Mouse (Mus musculus) lung, postnatal 14 days (tissue): Measurements from ENCODE around the gene St8sia1.

ENCODE experiments used
- DNase-seq: peaks from one replicate; pipeline ENCODE4 v3.0.0; 2021

St8sia1 gene

DNA sequence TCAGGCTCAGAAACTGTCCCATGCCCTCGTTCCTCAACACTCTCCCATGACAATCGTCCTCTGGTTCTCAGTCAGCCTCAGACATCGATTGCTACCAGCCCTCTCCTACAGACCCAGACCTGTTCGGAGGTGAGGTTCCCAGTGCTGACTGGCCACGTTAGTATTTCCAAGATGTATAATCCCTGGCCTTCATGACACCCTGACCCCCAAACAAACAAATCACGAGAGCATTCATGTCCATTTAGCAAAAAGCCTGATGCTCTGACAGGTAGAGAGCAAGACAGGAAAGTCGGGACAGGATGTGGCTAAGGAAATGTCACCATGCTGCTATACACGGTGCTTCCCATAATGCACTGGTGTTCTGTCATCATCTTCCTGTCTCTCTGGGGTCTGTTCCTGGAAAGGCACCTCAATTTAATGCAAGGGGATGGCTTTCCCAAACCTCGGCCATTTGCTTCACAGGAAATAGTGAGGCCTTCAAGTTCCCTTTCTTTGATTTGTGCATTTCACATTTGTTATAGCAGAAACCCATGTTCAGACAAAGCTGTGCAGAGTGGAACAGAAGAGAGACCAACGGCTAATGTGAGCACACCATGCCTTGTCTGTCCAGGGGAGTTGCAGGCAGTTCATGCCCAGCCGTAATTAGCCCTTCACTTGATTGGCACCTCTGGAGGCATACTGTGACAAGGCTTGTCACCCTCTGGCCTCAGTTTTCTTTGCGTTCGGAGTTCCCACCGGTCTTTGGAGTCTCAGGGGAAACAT, 184.3 kb downstream of the St8sia1 start:
- DNase-seq, result no peak

DNA sequence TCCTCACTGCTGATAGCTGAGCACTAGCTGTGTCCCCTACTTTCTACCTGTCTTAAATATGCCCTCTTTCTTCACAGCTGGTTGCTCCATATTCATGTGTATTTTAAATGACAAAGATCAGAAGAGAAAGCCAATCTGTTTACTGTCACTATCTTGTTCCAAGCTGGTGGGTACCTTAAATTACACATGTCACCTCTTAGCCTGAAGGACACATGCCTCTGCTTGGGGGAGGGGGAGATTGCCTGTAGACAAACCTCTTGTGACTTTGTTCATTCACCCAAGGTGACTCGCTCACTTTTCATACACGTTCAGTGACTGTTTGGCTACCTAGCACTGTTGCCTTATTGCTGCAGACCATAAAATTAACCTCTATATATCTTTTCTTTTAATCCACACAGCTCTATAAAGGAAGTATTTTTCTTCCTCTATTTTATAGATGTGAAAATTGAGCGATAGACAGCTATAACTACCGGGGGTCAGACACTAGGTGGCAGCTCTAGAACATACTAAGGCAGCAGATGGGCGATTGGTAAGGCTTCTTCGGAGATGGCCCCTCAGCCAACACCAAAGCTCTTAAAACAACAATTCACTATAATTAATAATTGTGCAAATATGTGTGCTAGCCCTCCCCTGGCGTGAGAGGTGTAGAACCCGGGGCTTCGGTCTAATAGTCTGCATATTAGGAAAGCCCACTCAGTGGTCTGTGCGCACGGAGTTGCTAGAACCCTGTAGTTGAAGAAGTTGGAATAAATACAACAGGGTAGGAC, 185.0 kb downstream of the St8sia1 start:
- peak; percentile 43 for DNase-seq

DNA sequence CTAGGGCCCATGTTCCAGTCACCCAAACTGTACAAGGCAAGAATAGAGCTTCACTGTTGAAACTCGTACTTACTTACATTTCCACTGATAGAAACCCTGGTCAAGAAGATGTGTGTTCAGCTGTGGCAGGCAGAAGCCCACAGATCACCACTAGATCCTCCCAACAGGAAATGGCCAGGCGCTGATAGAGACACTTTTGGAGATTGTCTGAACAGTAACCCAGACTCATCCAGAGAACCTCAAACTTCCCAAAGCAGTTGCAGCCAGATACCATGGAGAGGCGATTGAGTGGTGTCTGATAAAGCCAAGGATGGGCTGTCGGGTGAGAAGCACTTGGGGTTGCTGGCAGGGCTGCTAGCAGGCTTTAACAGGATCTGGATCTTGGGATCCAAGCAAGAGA, 187.3 kb downstream of the St8sia1 start:
- no peak for DNase-seq

DNA sequence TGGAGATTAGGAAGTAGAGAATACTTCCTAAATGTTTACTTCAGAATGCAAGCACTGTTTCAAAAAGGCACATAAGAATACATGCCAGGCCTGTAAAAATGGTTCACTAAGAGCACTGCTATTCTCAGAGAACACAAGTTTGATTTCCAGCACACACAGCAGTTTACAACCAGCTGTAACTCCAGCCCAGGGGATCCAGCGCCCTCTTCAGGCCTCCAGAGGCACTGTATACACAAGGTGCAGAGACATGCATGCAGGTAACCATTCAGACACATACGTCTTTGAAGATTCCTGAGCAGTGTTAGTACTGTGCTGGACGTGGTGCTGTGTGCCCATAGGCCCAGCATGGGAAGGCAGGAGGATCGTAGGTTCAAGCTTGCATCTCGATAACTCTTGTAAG, 190.7 kb downstream of the St8sia1 start:
- no peak for DNase-seq

DNA sequence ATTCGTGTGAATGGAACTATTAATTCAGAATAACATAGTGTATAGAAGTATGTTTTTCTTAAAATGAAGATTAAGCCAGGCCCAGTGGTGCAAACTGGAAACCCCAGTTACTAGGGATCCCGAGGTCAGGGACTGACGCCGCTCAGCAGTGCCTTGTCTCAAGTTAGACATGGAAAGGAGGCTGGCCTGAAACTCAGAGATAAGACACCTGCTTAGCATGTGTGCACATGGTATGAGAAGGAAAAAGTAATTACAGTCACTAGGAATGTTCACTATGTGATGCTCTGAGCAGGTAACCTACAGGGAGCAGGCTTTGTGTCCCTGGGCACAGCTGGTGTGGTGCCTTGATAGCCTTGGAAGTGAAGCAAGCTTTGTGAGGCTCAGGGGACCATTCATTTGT, 192.6 kb downstream of the St8sia1 start:
- DNase-seq, result no peak
